Mouse (Mus musculus) brain, embryonic 14.5 days (tissue): ENCODE data around the gene Tuba1b.

Experiments
- CTCF ChIP-seq: fragments of 200-500 bp; IDR thresholded peaks from 2 replicates; pipeline ENCODE4 v1.5.1; 2012; ENCODE audit warnings: inconsistent platforms, mild to moderate bottlenecking, moderate library complexity, borderline replicate concordance; ENCODE audit not compliant: insufficient read depth, insufficient read length; ENCODE audit errors: extremely low read depth
- POLR2A ChIP-seq: fragments of 200-500 bp; IDR thresholded peaks from 2 replicates; pipeline ENCODE4 v1.6.1; 2012; ENCODE audit warnings: mild to moderate bottlenecking, inconsistent platforms, borderline replicate concordance; ENCODE audit not compliant: poor library complexity, insufficient read depth, insufficient read length, severe bottlenecking; ENCODE audit errors: extremely low read depth

DNA sequence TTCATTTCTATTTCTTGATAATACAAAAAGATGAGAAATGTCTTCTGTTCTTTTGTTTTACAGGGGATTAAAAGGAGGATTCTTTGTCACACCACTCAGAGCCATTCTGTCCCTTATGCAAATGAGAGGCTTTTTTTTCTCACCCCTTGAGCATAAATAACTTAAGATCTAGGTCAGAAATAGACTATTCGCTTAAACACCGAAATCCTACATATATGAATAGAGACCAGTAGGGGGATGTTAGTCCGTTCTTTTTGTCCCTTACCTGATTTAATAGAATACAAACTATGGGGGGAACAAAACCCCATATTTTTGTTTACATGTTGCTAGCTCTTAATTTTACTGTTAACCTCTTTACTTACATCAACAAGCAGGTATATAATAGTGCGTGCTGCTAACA, 21.6 kb upstream of the Tuba1b start:
- TF ChIP-seq CTCF (no peak), POLR2A (no peak)
